Mouse (Mus musculus) cerebellum, adult 9-11 months (tissue): ENCODE data around the gene Evc.

ENCODE experiments used
- DNase-seq: peaks from one replicate; pipeline ENCODE4 v3.0.0; 2022

Gene Evc

GRCm38 (mm10) chr5:37240550-37240949 lies 96.1 kb downstream of the Evc start:
- DNase-seq = peak; percentile 48
